Mouse (Mus musculus) left cerebral cortex, postnatal 25 days (tissue): ENCODE measurements around the gene Adamtsl1. TPM values are rescaled to one million over a fixed set of nuclear protein-coding genes. Genes with fewer than 3 reads are reported as not detected.
A peak's percentile ranks its signal among the peaks of the same experiment; 100 is the strongest.

Source experiments
- DNase-seq, 2 experiments: peaks; one replicate each; pipeline ENCODE4 v3.0.0; 2022; ENCODE audit warnings: low spot score in 2 of 2, mixed read lengths in 1 of 2
- intact Hi-C: fragments of 180-260 bp; cut with DNase I; formaldehyde crosslinking; loops from one replicate; pipeline ENCODE4 v1.15.1; 2025
- total RNA-seq, 2 experiments: library from RNA; stranded (reverse); gene quantifications; 2 replicates each; pipeline ENCODE4 v1.2.3; 2021

Gene Adamtsl1
- total RNA-seq, 2 experiments from 2014 or later, result 3.8 to 5.0 TPM

DNA sequence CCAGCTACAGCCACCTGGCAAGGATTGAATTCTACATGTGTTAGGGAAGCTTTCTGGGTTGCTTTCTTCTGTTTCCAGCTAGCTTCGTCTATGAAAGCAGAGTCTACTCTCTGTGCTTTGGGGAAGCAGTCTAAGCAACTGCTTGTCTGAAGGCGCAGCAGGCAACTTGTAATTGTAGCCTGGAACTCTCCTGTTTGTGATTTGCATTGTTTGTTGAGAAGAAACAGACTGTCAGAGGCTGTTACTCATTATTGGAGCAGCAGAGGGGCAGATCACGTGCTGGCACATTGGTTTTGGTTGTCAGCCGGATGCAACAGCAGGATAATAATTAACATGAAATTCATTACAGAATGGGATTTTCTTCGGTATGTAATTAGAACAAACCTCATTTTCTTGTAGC lies 254.1 kb downstream of the Adamtsl1 start:
- intact Hi-C loops, result no loop called here
- no peak for DNase-seq

DNA sequence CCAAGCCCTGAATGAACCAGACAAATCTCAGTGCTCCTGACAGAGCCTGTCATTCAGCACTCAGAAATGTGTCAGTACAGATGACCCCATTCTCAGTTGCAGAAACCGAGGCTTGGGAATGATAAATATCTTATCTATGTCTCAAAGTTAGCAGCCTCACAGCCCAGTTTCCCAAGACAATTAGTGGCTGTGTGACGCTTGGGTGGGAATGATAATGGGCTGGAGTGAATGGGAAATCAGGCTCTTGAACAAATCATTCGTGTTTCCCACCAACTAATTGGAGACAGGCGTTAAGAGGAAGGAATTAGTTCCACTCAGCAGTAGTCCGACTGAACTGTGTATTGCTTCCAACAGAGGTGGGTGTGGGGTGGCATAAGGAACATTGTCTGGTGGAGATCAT lies 268.5 kb downstream of the Adamtsl1 start:
- intact Hi-C loops, result no loop called here
- DNase-seq, result no peak

DNA sequence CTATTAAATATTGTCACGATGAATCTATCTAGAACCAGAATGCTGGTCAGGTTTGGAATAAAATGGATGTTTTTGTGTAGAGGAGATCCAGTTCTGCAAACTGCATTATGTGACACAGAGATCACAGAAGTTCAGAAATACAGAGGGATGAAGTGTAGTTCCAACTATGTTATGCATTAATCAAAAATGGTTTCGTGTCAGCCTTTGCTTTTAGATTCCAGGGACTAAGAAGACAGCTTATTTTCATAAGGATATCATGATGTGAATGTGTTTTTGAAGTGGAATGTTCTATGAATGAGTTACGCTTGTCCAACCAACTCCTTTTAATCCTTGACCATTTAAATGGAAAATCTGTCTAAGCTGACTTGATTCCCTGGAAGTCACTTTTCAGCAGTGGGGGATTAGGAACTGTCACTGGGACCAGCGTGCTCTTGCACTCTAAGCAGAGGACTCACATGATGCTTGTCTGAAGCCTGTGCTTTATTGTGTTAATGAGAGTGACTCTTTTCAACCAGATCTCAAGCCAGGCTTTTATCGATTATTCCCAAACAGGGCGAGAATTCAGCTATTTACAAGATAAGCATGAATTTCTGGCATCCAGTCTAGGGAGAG lies 269.9 kb downstream of the Adamtsl1 start:
- DNase-seq, result no peak
- intact Hi-C loops, result no loop called here

DNA sequence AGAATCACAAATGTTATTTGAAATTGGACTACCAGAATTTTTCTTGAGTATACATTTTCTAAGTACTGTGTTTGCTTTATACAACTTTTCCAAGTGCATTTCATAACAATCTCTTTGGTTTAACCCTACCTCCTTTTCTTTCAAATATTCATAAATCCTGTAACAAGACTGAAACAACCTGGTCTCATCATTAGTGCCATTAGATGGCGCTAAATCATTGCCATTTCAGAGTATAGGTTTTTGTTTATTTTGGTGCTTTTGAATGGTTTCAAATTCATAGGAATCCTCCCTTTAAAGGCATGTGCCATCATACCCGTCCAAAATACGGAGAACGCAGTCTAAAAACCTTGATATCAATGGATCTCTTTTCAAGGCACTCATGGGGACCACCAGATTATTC lies 270.5 kb downstream of the Adamtsl1 start:
- intact Hi-C loops, result no loop called here
- no peak for DNase-seq

DNA sequence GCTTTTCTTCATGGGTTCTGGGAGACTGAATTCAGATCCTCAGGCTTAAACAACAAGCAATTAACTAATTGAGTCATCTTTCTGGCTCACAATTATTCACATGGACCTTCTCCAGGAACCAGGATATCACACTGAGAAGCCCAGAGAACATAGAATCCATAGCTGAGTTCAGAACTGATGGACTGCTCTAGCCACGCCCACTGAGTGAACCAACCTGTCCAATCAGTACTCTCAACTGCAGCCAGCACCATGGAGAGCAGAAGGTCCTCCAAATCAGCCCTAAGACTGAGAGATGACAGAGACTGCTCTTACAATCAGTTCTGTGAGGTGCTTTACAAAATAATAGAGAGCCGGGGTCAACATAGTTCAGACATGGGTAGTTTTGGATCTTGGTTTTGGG lies 276.3 kb downstream of the Adamtsl1 start:
- intact Hi-C loops, result no loop called here
- DNase-seq, result no peak

DNA sequence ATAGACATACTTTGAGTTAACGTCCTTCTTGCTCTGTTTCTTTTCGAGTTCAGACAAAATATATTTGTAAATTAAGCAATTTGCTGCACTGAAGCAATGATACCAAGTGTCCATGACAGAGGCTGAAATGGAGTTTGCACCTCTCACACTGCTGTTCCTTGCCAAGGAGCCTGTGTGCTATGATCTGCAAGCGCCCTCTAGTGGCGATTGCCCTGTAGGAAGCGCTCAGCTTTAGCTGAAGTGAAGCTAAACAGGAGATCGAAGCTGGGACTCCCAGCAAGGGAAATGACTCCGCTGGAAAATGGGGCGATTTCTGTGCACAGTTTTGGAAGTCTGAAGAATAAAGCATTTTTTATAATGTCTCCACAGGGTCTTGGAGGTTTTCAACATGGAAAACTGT lies 287.8 kb downstream of the Adamtsl1 start:
- intact Hi-C loops, result loop anchor here (2.0 to 5.0 kb wide), 2 partner anchors 397 to 640 kb away; no protein-coding TSS in a partner anchor
- peak; percentile 73 to 80 for DNase-seq

DNA sequence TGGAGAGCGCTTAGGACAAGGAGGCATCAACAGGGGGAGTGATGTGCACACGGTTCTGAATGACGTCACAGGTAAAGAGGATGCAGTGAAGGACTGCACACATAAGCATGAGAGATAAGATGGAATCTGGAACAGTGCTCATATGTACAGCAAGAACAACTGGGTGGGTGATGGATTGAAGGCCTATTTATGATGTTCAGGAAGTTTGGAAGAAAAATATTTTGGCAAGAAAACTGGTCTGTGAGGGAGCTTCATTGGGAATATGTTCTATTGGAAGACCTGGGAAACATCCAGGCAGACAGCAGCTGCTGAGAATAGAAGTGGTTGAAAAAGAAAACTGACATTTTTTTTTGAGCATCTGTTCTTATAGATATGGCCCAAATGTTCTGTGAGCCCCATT lies 300.4 kb downstream of the Adamtsl1 start:
- peak; percentile 30 to 86 for DNase-seq
- intact Hi-C loops, result loop anchor here (5.0 kb wide), 1 partner anchor 327 kb away; no protein-coding TSS in a partner anchor

DNA sequence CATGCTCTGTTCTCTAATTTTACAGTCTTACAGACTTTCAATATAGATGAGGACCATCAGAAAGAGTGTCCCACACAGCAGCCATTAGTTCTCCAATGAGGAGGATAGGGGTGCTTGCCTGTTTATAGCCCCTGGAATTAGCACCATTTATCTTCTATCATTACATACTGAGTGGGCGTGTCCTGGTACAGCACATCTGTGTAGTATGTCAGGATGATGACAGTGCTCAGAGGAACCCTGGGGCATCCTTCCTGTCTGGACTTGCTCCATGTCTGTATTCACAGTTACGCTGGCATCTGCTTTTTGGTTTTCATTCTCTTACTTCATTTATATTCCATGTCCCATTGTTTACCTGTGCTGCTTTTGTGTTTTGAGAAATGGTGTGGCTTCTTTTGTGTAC lies 304.5 kb downstream of the Adamtsl1 start:
- intact Hi-C loops, result loop anchor here (2.0 to 5.0 kb wide), 2 partner anchors 416 to 656 kb away; no protein-coding TSS in a partner anchor
- no peak for DNase-seq

DNA sequence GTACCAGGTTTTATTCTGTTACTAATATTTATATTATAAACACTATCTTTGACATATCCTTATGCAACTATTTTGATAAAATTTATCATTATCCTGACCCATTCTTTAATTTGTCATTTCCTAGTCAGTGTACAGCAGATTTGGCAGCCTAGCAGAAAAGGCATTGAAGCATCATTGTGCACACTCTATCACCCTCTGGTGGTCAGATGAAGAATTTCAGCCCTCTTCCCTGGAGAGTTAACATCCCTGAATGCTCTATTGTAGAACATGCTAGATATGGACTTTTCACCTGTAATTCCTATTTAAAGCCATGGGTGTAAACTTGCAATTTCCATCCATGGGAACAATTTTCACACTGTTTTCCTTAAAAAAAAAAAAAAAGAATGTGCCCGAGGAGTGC lies 305.2 kb downstream of the Adamtsl1 start:
- peak; percentile 60 to 80 for DNase-seq
- intact Hi-C loops, result loop anchor here (2.0 to 5.0 kb wide), 2 partner anchors 417 to 656 kb away; no protein-coding TSS in a partner anchor

DNA sequence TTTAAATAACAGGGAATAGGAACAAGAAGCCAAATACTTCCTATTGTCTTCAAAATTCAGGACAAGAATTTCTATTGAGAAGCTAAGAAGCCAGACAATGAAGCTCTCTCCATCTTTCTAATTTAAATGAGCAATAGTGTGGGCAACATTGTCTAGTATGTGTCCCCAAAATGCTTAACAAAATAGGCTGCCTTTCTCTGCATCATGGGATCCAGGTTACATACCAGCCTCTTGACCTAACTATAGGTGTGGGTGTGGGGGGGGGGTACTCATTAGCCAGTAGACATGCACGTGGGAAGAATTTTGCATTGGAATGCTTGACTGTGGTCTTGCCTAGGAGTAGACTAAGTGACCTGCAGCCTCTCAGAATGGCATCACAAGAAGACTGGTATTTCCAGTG lies 305.9 kb downstream of the Adamtsl1 start:
- intact Hi-C loops, result loop anchor here (2.0 to 5.0 kb wide), 2 partner anchors 418 to 657 kb away; no protein-coding TSS in a partner anchor
- no peak for DNase-seq

DNA sequence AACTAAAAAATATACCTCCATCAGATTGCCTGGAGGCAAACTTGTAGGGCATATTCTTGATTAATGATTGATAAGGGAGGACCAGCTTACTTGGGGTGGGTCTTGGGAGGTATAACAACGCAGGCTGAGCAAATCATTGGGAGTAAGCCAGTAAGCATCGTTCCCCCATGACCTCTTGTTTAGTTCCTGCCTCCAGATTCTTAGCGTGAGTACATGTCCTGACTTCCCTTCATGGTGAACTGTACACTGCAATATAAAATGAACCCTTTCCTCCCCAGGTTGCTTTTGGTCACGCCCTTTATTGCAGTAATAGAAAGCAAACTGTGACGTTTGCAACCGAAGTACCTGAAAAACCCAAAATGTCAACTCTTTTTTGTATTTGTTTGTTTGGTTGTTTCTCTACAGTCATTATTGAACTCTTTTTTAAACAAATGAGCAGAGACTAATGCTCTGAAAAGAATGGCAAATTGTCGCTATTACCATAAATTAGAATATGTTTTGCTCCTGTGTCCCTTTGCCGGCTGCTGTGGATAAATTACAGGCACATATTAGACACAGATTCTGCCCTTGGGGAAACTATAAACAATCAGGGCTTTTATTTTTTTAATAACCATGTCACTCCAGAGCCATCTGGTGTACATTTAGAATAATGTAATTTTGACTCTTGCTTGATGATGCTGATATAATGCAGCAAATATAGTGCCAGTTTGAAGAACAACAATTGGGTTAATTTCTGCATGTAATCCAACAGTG lies 310.2 kb downstream of the Adamtsl1 start:
- DNase-seq, result no peak
- intact Hi-C loops, result no loop called here

DNA sequence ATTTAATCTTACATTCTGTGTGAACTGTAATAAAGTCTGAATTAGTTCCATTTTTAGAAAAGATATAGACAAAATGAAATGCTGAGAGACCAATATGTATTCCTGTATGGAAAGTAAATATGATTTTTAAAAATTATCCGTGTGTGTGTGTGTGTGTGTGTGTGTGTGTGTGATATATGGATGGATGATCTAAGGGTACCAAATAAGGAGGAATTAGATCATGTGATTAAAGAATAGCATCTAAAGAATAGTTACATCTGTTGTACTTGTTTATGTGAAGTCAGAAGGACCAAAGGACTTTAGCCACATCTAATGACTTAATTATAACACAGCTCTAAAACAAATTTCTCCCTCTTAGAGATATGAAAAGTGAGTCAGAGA lies 310.7 kb downstream of the Adamtsl1 start:
- intact Hi-C loops, result no loop called here
- DNase-seq, result no peak

DNA sequence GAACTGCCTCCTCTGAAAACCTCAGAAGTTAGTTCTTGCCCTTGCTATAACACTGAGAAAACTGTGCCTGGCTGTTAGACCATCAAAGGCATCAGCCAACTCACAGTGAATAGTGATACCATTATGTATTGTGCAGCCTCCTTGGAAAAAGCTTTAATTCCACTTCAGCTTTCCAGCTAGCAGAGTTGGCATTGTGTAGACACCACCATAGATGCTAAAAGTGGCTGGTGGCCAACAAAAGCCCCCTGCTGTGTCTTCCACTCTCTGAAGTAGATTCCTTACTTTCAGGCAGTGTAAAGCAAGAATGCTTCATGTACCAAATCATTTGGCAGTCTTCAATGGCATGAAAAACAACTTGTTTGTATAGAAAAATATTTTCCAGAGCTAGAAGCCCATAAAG lies 323.1 kb downstream of the Adamtsl1 start:
- intact Hi-C loops, result no loop called here
- DNase-seq, result no peak

DNA sequence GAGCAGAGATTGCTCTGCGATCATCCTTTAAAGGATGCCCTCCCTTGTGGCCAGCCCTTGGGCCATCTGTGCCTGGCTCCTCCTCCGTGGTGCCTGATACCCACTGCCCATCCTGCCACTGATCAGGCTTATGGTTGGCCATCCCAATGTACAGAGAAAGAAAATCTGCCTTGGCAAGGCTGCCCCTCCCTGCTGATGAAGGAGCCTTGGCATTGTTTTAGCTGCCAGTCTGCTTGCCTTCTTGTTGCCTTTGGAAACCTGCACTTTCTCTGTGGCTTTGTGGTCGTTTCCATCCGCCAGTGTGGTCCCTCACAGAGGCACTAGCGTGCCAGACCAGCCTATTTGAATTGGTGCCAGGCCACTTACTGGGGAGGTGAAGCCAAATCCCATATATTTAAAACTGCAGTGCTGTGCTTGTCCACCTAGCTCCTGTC lies 323.6 kb downstream of the Adamtsl1 start:
- intact Hi-C loops, result no loop called here

DNA sequence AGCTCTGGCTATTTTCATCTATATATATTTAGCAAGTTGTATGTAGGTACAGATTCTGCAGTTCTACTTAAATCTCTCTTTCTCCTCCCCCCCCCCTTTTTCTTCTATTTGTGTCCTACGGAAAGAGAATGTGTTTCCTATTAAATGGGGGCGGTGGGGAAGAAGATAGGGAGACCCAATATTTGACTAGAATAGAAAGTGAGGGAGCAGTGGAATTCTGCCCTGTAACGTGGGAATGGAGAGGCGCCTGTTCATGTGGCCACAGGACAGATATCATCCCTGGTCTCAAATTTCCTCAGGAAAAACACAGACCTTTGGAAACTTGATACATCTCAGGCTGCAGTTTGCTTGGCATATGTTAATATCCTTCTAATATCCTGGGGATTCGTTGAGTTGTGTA lies 324.1 kb downstream of the Adamtsl1 start:
- no peak for DNase-seq
- intact Hi-C loops, result no loop called here

More for the DNA sequence above, 323.6 kb downstream of the Adamtsl1 start:
- no peak for DNase-seq

DNA sequence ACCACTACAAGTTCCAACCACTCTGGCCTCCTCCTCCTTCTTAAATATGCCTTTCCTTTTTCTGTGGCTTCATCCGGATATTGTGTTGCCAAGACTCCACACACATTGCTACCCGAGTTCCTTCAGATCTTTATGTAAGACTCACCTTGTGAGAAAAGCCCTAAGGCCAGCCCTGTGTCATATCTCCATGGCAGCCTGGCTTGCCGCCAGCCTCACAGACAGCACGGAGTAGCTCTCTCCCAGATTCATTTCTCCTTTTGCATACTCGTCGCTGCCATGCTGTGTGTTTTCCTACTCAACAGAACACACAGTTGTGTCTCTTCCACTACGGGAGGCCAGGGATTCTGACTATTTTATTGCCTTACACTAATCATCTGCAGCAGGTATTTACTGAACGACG lies 328.1 kb downstream of the Adamtsl1 start:
- peak; percentile 20 to 26 for DNase-seq
- intact Hi-C loops, result no loop called here

DNA sequence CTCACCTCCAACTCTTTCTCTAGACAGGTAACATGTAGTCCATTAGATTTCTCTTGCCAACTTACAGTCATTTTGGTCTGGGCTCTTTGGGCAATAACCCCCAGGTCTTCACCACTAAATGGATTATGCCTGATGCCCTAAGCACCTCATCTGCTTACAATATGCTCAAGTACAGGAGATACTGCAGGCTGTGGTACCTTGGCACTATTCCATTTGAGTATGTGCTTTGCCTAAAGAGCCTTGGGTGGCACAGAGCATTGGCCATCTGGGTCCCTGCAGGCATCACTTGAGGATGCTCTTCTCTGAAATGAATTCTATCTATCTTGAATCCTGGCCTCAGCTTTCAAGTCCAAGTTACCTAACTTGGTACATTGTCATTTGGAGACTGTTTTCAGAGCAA lies 330.4 kb downstream of the Adamtsl1 start:
- intact Hi-C loops, result no loop called here
- DNase-seq, result no peak

DNA sequence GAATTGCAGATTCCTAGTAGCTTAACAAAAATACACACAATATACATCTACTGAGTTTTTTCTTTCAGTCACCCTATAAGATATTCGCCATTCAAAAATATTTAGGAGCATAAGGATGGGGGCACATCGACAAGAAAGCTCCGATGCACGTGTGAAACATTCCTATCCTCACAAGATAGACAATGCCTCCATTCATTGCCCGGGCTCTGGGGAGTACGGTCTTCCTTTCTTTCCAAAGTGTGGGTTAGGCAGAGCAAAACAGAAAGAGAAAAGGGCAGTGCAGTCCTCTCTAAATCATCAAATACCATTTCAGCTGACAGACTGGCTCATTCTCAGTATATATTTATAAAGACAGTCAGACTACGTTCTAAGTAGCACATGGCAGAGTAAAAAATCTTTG lies 332.0 kb downstream of the Adamtsl1 start:
- no peak for DNase-seq
- intact Hi-C loops, result loop anchor here (5.0 kb wide), 1 partner anchor 166 kb away; no protein-coding TSS in a partner anchor

DNA sequence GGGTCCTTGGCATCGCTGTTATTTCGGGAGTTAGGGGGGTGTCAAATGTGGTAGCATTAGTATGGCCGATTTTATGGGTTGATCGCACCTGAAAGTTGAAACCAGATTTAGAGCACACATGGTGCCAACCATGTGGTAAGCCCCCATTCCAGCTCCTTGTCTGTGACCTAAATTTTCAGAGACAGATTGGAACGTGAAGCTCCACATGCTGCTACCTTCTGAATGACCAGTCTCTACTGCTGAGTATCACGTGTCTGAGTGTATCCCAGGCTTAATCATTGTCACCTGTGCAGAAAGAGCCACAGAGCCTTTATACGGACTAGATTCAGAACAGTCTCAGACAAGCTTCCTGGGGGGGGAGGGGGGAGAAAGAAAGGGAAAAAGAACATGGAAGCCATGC lies 339.4 kb downstream of the Adamtsl1 start:
- intact Hi-C loops, result no loop called here
- no peak for DNase-seq

DNA sequence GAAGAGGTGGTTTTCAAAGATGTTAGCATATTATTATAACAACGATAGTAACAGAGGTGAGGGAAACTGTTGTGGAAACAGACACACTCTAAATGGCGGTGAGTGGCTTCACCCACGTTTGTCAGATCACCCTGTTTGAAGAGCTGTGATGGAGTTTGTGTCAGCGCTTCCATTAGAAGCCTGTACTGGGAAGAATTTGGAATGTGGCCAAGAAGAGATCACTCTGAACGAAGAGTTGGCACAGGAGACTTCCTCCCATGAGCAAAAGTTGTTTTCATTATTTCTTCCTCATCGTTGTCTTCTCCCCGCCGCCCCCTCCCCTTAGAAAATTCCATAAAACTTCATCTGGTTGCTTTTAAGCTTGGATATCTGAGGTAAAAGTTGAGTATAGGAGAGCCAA lies 340.5 kb downstream of the Adamtsl1 start:
- DNase-seq, result no peak
- intact Hi-C loops, result no loop called here

DNA sequence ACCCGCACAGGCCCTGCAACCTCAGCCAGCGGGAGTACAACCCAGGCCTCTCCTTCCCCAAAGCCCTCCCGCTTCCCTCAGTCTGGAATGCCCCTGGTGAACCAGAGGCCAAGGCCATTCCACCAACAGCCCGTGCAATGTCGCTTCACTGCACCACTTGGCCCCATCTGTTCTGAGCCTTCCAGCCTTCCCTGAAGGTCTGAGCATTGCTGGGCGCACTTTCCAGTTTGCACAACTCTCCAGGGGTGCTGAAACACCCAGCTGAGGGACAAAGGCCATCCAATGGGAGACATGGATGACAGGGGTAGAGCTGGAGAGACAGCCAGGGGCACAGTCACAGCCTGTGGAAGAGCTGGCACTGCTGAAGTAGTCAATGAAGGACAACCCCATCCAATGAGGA lies 365.4 kb downstream of the Adamtsl1 start:
- no peak for DNase-seq
- intact Hi-C loops, result no loop called here
